Mouse (Mus musculus): ENCODE data around the gene Asb15.

Asb15 gene

DNA sequence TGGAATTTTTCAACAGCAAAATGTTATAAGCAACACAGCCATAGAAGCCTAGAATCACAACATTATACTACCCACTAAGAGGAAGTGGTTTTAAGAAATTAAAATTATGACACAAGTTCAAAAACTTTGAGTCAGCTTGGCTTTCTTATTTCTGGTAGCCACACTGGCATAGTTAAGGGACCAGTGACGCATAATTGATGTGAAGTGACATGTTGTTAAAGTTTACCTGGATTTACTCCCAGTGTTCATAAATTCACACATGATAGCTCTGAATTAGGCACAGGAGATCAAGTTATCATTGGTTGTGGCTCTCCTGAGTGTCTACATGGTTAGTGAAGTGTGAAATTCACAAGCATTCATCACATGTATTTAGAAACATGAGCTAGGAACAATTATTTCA lies 36.9 kb downstream of the Asb15 start:
- no peak for DNase-seq (ENCODE audit: low spot score in 2 of 2)

GRCm38 (mm10) chr6:24568963-24569362 lies 41.0 kb downstream of the Asb15 start:
- DNase-seq (ENCODE audit: low spot score in 2 of 2) = no peak

- DNase-seq (ENCODE audit: low spot score in 2 of 2) = no peak
Observed at GRCm38 (mm10) chr6:24569711-24570110, 41.8 kb downstream of the Asb15 start.

GRCm38 (mm10) chr6:24570278-24570677 lies 42.3 kb downstream of the Asb15 start:
- no peak for DNase-seq (ENCODE audit: low spot score in 2 of 2)

GRCm38 (mm10) chr6:24571126-24571525 lies 43.2 kb downstream of the Asb15 start:
- no peak for DNase-seq (ENCODE audit: low spot score in 2 of 2)

DNA sequence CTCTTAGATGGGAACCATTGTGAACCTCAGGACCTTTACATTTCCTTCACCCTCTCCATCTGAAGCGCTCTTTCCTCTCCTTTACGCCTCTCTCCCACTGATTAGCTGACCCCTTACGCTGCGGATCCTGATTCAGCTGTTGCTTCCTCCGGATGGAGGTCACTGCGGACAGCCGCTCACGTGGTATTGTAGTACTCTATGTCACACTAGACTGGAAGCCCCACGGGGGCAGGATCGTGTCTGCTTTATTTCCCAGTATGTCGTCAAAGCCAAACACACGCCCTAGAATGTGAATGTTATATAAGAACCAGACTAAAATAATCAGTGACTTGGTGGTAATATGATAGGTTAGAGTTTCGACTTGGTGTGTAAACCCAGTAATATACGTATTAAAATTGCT lies 44.5 kb downstream of the Asb15 start:
- no peak for DNase-seq (ENCODE audit: low spot score in 2 of 2)

GRCm38 (mm10) chr6:24573319-24573718 lies 45.4 kb downstream of the Asb15 start:
- DNase-seq (ENCODE audit: low spot score in 2 of 2) = no peak

DNA sequence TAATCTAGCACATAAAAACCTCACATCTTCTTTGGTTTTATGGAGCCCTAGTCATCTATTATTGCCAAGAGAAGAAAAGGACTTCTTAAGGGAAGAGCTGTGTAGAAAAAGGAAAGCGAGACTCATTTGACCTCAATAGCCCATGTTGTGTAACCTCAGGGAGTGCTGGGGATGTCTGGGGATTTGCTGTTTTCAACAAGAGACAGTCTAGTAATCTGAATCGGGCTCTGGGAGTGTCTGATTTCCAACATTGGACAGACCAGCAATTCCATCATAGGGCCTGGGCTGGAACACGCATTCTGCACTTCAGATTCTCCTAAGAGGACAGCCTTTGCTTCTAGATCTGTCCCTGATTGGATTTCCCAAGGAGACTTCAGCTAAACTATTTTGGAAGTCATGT lies 55.5 kb downstream of the Asb15 start:
- no peak for DNase-seq (ENCODE audit: low spot score in 2 of 2)

DNA sequence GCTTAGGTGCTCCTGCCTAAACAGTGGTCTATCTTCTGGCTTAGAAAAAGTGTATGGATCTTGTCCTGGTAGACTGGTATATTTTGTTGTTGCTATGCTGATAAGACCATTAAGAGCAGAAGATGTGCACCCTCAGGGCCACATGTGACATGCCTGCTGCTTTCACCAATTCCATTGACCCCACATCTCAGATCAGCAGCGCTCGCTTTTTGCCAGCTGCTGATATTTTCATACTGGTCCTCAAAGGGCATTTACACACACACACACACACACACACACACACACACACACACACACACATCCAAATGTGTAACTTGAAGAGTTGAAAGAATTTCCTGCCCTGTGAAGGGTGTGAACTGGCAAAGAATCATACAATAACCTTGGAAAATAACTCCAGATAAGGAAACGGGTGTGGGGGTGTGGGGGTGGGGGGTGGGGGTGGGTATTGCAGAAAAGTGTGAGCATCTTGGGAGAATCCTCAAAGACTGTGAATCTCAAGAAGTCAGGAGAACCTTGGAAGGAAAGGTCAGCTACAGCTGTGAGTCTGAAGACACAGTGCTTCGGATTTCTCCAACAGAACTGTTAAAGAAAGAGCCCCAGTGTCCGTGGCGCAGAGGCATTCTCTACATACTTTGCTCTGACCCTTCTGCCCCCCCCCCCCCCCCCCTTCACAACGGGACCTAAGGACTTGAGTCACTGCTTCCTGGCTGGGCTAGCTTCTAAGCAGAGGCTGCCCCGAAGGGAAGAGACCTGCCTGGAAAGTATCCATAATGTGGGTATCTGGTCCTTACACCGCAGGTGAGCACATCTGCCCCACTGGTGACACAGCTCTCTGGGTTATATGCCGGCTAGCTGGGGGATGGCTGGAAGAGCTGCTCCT lies 57.7 kb downstream of the Asb15 start:
- no peak for DNase-seq (ENCODE audit: low spot score in 2 of 2)

DNA sequence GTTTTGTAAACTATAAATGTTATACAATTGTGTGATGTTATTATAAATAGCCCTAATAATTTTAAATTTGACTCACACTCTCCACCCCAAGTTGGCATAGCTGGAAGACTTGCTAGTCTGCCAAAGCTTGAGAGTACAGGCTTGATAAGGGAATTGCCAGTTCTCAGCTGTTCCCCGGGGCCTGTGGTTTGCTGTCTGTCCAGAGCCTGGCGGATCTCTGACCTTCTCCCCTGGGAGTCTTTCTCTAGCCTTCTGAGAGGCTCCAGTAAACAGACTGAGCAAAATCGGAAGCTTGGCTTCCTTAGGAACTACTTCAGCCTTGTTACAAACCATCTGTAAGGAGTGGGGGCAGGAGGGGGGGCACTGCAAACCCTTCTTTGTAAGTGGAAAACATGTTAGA lies 58.9 kb downstream of the Asb15 start:
- peak in 1 of 2 experiments; percentile 3 for DNase-seq (ENCODE audit: low spot score in 2 of 2)

DNA sequence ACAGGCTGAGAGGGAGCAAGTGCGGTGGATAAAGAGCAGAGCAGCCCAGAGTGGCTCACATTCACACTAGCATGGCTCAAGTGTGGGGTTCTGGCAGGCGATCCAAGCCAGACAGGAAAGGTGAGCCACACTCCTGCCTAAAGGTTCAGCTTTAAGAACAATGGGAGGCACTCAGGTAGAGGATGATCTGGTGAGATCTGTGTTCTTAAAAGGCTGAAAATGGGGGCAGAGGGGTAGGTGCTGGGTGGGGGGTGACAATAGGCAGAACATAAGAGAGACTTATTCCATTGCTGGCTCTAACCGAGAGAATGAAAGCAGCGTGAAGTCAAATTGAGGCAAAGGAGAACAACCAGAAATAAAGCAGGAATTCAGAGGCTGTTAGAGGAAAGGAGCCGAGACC lies 62.3 kb downstream of the Asb15 start:
- no peak for DNase-seq (ENCODE audit: low spot score in 2 of 2)

GRCm38 (mm10) chr6:24591525-24592218 lies 63.7 kb downstream of the Asb15 start:
- DNase-seq (ENCODE audit: low spot score in 2 of 2) = no peak

DNA sequence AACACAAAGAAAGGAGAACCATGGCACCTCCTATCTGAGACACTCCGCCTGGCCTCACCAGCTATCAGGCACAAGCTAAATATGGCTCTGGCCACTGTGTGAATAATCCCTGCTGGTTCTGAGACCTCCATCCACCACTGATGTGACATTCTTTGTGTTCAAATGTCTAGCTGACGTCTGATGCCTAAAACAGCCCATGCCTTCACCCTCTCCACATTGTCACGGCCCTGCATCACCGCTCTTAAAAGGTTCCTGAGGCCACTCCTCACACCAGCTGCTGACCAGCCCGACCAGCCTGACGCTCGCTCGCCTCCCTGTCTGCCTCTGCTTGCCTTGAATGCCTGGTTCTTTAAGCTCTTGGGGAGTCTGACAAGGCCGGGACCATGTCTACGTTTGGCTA lies 69.6 kb downstream of the Asb15 start, which contains the start of gene Lmod2:
TSS of gene Lmod2 (plus strand) at position 263 of the 400 bp plus-strand sequence.
- no peak for DNase-seq (ENCODE audit: low spot score in 2 of 2)

DNA sequence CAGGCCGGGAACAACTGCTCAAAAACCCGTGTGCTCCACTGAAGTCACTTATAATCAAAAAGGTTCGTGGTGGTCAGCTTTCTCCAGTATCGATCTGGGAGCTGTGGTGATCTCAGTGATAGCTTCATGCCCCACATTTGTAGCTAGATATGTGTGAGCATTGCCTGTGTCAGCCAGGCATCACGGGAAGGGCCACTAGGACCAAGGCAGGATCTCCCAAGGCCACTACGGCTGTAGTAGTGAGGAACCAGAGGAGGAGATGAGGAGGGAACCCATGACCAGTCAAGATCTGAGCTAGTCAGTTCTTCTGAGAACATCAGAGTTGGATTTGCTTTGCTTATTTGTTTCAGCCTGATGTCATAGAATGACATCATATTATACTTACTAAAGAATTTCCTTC lies 71.2 kb downstream of the Asb15 start:
- DNase-seq (ENCODE audit: low spot score in 2 of 2) = no peak

- no peak for DNase-seq (ENCODE audit: low spot score in 2 of 2)
Observed at GRCm38 (mm10) chr6:24599639-24600038, 71.7 kb downstream of the Asb15 start.

DNA sequence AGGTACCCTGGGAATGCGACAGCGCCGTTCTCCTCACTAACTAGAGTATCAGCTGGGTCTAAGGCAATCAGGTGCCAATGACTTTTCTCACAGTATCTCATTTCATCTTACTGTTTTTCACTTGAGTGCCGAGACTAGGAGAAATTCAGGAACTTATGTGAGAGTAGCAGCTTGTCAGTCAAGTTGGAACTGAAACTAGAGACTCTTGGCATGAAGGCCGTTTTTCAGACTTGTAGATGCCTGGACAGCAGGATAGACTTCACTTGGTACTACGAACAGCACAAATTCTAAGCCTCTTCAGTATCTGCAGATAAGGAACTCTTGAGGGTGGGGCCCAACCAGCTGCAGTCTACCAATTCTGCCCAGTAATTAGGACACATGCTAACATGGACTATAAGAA lies 72.2 kb downstream of the Asb15 start:
- DNase-seq (ENCODE audit: low spot score in 2 of 2) = no peak

GRCm38 (mm10) chr6:24600726-24601125 lies 72.8 kb downstream of the Asb15 start:
- DNase-seq (ENCODE audit: low spot score in 2 of 2) = no peak

- no peak for DNase-seq (ENCODE audit: low spot score in 2 of 2)
Observed at GRCm38 (mm10) chr6:24601668-24602067, 73.7 kb downstream of the Asb15 start.

DNA sequence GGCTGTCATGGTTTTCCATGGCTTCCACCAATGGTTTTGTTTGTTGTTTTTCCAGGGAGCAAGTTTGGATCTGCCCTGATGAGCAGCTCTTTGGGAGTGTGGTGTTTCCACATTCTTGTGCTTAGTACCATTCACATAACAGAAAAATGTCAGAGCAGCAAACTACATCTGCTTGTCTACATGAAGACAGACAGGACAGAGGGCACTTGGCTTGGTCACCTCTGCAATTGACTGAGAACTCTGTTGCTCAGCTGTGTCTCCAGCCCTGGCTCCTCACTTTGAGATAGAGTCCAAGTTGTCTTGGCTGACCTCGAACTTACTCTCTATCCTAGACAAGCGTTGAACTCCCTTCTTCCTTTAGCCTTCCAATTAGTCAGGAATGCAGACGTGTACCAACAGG lies 74.4 kb downstream of the Asb15 start:
- DNase-seq (ENCODE audit: low spot score in 2 of 2) = no peak

DNA sequence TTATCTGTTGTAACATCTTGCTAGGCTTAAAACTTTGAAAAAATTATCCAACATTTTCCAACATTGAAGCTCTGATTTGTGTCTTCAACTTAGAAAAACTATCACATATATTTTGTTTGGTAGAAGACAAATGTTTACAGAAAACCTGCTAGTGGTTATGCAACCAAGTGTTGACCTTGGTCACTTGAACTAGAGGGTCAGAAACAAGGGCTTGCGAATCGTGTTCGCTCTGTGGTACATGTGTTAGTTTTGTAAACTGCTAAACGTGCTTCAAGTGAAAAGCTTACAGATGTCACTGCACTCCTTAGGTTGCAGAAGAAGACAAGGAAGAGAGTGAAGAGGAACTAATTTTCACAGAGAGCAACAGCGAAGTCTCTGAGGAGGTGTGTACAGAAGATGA lies 75.0 kb downstream of the Asb15 start:
- no peak for DNase-seq (ENCODE audit: low spot score in 2 of 2)

- no peak for DNase-seq (ENCODE audit: low spot score in 2 of 2)
Observed at GRCm38 (mm10) chr6:24604289-24604688, 76.3 kb downstream of the Asb15 start.

- no peak for DNase-seq (ENCODE audit: low spot score in 2 of 2)
Observed at GRCm38 (mm10) chr6:24605631-24606030, 77.7 kb downstream of the Asb15 start.

DNA sequence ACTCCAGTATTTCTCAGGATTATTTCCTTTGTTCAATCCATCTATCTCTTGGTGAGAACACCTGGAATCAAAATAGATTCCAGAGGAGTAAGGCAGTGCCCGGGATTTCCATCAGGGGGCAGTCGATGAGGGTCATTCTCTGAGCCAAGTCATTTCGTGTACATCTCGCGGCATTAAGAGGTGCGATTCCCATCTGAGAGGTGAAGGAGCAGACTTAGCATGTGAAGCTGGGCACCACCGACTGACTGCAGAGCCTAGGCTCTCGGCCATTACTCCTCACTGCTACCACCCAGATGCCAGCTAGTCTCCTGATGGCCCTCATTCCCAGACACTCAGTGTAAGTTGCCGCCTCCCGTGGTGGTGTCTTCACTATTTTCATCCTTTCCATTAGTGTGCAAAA lies 78.6 kb downstream of the Asb15 start:
- DNase-seq (ENCODE audit: low spot score in 2 of 2) = no peak
